Mouse (Mus musculus): ENCODE measurements at regions not wholly inside any gene's neighbourhood (a gene's known extent, or its start where the extent isn't known, plus 50 kb on each side); places are given as distances from the start of the nearest gene placed in this dataset.
"Not testable (repeated sequence)": the region's sequence is repeated elsewhere in the genome, so short reads cannot be mapped to it uniquely, and the experiment has no call there.

DNA sequence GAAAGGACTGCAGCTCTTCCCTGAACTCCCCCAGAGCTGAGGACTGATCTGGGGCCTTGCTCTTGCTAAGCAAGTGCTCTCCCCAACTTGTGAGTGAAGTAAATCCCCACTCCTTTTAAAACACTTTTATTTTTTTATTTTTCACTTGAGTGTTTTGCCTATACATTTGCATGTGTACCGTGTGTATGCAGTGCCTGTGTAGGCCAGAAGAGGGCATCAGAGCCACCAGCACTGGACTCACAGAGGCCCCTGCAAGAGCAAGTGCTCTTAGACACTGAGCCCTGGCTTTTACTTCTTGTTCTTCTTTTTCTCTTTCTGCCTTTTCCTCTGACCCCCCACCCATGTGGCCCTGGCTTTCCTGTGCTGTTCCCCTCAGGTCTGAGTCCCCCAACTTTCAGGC, 56.2 kb upstream of the Slc2a12 start:
- peak; percentile 30 for TF ChIP-seq CTCF (IDR thresholded peaks at IDR 0.05)
- not testable (repeated sequence) for TF ChIP-seq EP300 (IDR thresholded peaks at IDR 0.05)

Data from lung, postnatal 0 days (tissue).